8 mouse cellular contexts compared by ENCODE assay signal in genomic region chr17:56990966-56991365, GRCm38 (mm10). TPM values are rescaled to one million over a fixed set of nuclear protein-coding genes. Genes with fewer than 3 reads are reported as not detected.
DNase-seq lines count a peak whose midpoint lies in the region; ATAC-seq and TF ChIP-seq lines count a peak whose summit lies in the region.

No protein-coding gene starts in this region.

- no peak for TF ChIP-seq RAD21 in CH12.LX (IDR thresholded peaks at IDR 0.05; ENCODE audit: low read depth, low read length)

- H3K4me2 ChIP-seq in heart, embryonic 12.5 days, result peak overlapping the region; percentile 83
- H3K4me2 ChIP-seq in CH12.LX (ENCODE audit: insufficient read depth, low read depth, poor library complexity, severe bottlenecking), result peak overlapping the region; percentile 72
- peak overlapping the region; percentile 64 for H3K4me2 ChIP-seq in forebrain, embryonic 12.5 days
- peak overlapping the region; percentile 86 for H3K4me2 ChIP-seq in liver, embryonic 13.5 days

- no peak for ATAC-seq in heart, embryonic 12.5 days (ENCODE audit: insufficient number of reproducible peaks, low FRiP score)
- no peak for ATAC-seq in forebrain, embryonic 12.5 days (ENCODE audit: low FRiP score)
- ATAC-seq in liver, embryonic 13.5 days (ENCODE audit: low read depth), result no peak
- ATAC-seq in monocyte, adult 5-6 weeks (replicated peaks; ENCODE audit: insufficient number of reproducible peaks, low FRiP score, low TSS enrichment, poor library complexity, severe bottlenecking), result no peak
- ATAC-seq in activated CD4-positive, CD25-positive, alpha-beta regulatory T cell, adult 4 months, result no peak

- no peak for DNase-seq in heart, postnatal 14 days
- DNase-seq in CH12.LX (ENCODE audit: extremely low read depth), result no peak
- no peak for DNase-seq in liver, embryonic 13.5 days
- no peak for DNase-seq in right cerebral cortex, postnatal 36 days (ENCODE audit: low spot score in 2 of 2)

- H3K27ac ChIP-seq in heart, embryonic 12.5 days (ENCODE audit: poor library complexity, severe bottlenecking), result no peak overlapping the region
- H3K27ac ChIP-seq in CH12.LX (ENCODE audit: insufficient read depth, low read depth), result no peak overlapping the region
- H3K27ac ChIP-seq in forebrain, embryonic 12.5 days, result no peak overlapping the region
- H3K27ac ChIP-seq in liver, embryonic 13.5 days, result peak overlapping the region; percentile 71

- H3K36me3 ChIP-seq in heart, embryonic 12.5 days, result peaks cover 45% of the 10 kb centered on the region
- H3K36me3 ChIP-seq in CH12.LX (replicated peaks in 1 of 2; ENCODE audit: control insufficient read depth in 1 of 2, insufficient read depth in 1 of 2, low read length in 1 of 2), result peaks cover 31 to 44% of the 10 kb centered on the region in 2 experiments
- H3K36me3 ChIP-seq in forebrain, embryonic 12.5 days (replicated peaks), result peaks cover 39% of the 10 kb centered on the region
- peaks cover 50% of the 10 kb centered on the region for H3K36me3 ChIP-seq in liver, embryonic 13.5 days

- peak overlapping the region; percentile 89 for H3K4me3 ChIP-seq in heart, embryonic 12.5 days
- H3K4me3 ChIP-seq in CH12.LX (replicated peaks in 1 of 3; ENCODE audit: low read depth in 2 of 3, low read length in 2 of 3, poor library complexity in 1 of 3), result peak overlapping the region; percentile 89 to 92 (median 92)
- H3K4me3 ChIP-seq in forebrain, embryonic 12.5 days (replicated peaks), result peak overlapping the region; percentile 62
- H3K4me3 ChIP-seq in liver, embryonic 13.5 days (replicated peaks), result peak overlapping the region; percentile 74

- no peaks in the 10 kb centered on the region for H3K27me3 ChIP-seq in heart, embryonic 12.5 days (replicated peaks)
- no peaks in the 10 kb centered on the region for H3K27me3 ChIP-seq in CH12.LX (replicated peaks)
- H3K27me3 ChIP-seq in forebrain, embryonic 12.5 days, result no peaks in the 10 kb centered on the region
- H3K27me3 ChIP-seq in liver, embryonic 13.5 days, result no peaks in the 10 kb centered on the region

- TF ChIP-seq POLR2A in CH12.LX (IDR thresholded peaks at IDR 0.05; ENCODE audit: low read depth, low read length), result no peak

- H3K9me3 ChIP-seq in heart, embryonic 12.5 days (replicated peaks), result no peaks in the 10 kb centered on the region
- no peaks in the 10 kb centered on the region for H3K9me3 ChIP-seq in CH12.LX (replicated peaks; ENCODE audit: low read length)
- no peaks in the 10 kb centered on the region for H3K9me3 ChIP-seq in forebrain, embryonic 12.5 days
- no peaks in the 10 kb centered on the region for H3K9me3 ChIP-seq in liver, embryonic 13.5 days (replicated peaks)

- 61% methylated on average over 2 of the region's 2 CpGs for WGBS in heart, embryonic 12.5 days
- 72% methylated on average over 2 of the region's 2 CpGs for WGBS in forebrain, embryonic 12.5 days
- 54% methylated on average over 2 of the region's 2 CpGs for WGBS in liver, embryonic 13.5 days (ENCODE audit: insufficient replicate concordance)

- in situ Hi-C loops in CH12.LX (cut with MboI; ENCODE audit: low pct_ligation_motif_present, low pct_unique_long_range_greater_than_20kb, low sequenced_read_pairs), result loop anchor here (10.0 kb wide), 2 partner anchors 214 to 344 kb away; no protein-coding TSS in a partner anchor

- intact Hi-C loops in heart, postnatal 14 days (cut with DNase I), result loop anchor here (2.0 to 10.0 kb wide), 3 partner anchors 20 to 254 kb away; partner anchors contain the start of genes Gm17949, Gpr108, Gtf2f1 and Rfx2

- no peak for TF ChIP-seq EP300 in CH12.LX (IDR thresholded peaks at IDR 0.05; ENCODE audit: low read length)

- peak overlapping the region; percentile 88 for H3K9ac ChIP-seq in heart, embryonic 12.5 days
- peak overlapping the region; percentile 67 for H3K9ac ChIP-seq in CH12.LX (ENCODE audit: insufficient read depth, low read depth)
- H3K9ac ChIP-seq in forebrain, embryonic 12.5 days, result peak overlapping the region; percentile 69
- peak overlapping the region; percentile 82 for H3K9ac ChIP-seq in liver, embryonic 13.5 days

- peaks cover 7% of the 10 kb centered on the region for H3K4me1 ChIP-seq in heart, embryonic 12.5 days (replicated peaks)
- peaks cover 7 to 21% of the 10 kb centered on the region in 2 experiments; a peak in 3 of 4 replicates for H3K4me1 ChIP-seq in CH12.LX (ENCODE audit: control insufficient read depth in 1 of 2, insufficient read depth in 2 of 2)
- peaks cover 14% of the 10 kb centered on the region for H3K4me1 ChIP-seq in forebrain, embryonic 12.5 days
- peaks cover 23% of the 10 kb centered on the region for H3K4me1 ChIP-seq in liver, embryonic 13.5 days (replicated peaks)

- dilution Hi-C loops in CH12.LX (cut with MboI; ENCODE audit: extremely low pct_ligation_motif_present, extremely low pct_unique_long_range_greater_than_20kb, low sequenced_read_pairs), result no loop called here

- peaks cover 23% of the 10 kb centered on the region for H3K79me2 ChIP-seq in CH12.LX (replicated peaks; ENCODE audit: control insufficient read depth, extremely low read depth, insufficient read depth, poor library complexity, severe bottlenecking)

- TF ChIP-seq CTCF in CH12.LX (conservative IDR thresholded peaks at IDR 0.05 in 1 of 2, IDR thresholded peaks at IDR 0.05 in 1 of 2; ENCODE audit: low read depth in 2 of 2, low read length in 2 of 2), result no peak

TF ChIP-seq in CH12.LX, 34 proteins besides CTCF, POLR2A, EP300 and RAD21 (continues in another document):
- TF ChIP-seq TBP (conservative IDR thresholded peaks at IDR 0.05; ENCODE audit: low read depth, low read length) (no peak), POLR2AphosphoS2 (IDR thresholded peaks at IDR 0.05; ENCODE audit: low read depth, low read length) (no peak), MYC (IDR thresholded peaks at IDR 0.05; ENCODE audit: low read depth, low read length) (no peak), NELFE (IDR thresholded peaks at IDR 0.05; ENCODE audit: low read depth, low read length) (no peak), IRF4 (IDR thresholded peaks at IDR 0.05; ENCODE audit: low read depth, low read length) (no peak)

RNA-seq across cellular contexts. Expression of gene Clpp, which starts 0.9 kb away (rescaled TPM):
- polyA plus RNA-seq in heart, embryonic 12.5 days (2016; fragmentation: Nextera tagmentation; extraction: Ambion mirVana), result 98.1 and 102 TPM in 2 replicates
- 10 to 100 TPM; 57.3 to 64.0 TPM for total RNA-seq in heart, postnatal 14 days (2021)
- 166 and 169 TPM in 2 replicates for total RNA-seq in CH12.LX (2012; rRNA removed)
- total RNA-seq in CH12.LX (2014; rRNA removed), result 114 and 120 TPM in 2 replicates
- 115 and 117 TPM in 2 replicates for polyA plus RNA-seq in CH12.LX (2012; ENCODE audit: insufficient read length, low read depth)
- 129 and 141 TPM in 2 replicates for polyA plus RNA-seq in forebrain, embryonic 12.5 days (2016; fragmentation: Nextera tagmentation; extraction: Ambion mirVana)
- polyA plus RNA-seq in liver, embryonic 13.5 days (2015; fragmentation: Nextera tagmentation; extraction: Ambion mirVana), result 88.2 and 100.0 TPM in 2 replicates
- total RNA-seq in monocyte, adult 5-6 weeks (2017), result 12.3 to 27.6 TPM (median 13.8 TPM) in 3 replicates
- 10 to 100 TPM; 79.3 to 85.4 TPM for polyA plus RNA-seq in activated CD4-positive, CD25-positive, alpha-beta regulatory T cell, adult 4 months (2017; shearing (Covaris generic))

RNA-seq across cellular contexts. Expression of gene Alkbh7, which starts 6.2 kb away (rescaled TPM):
- polyA plus RNA-seq in heart, embryonic 12.5 days (2016; fragmentation: Nextera tagmentation; extraction: Ambion mirVana), result 48.5 and 52.8 TPM in 2 replicates
- 10 to 100 TPM; 49.6 to 52.8 TPM for total RNA-seq in heart, postnatal 14 days (2021)
- 40.0 and 51.8 TPM in 2 replicates for total RNA-seq in CH12.LX (2012; rRNA removed)
- total RNA-seq in CH12.LX (2014; rRNA removed), result 32.6 and 35.4 TPM in 2 replicates
- 21.2 and 21.8 TPM in 2 replicates for polyA plus RNA-seq in CH12.LX (2012; ENCODE audit: insufficient read length, low read depth)
- polyA plus RNA-seq in forebrain, embryonic 12.5 days (2016; fragmentation: Nextera tagmentation; extraction: Ambion mirVana), result 30.0 and 34.9 TPM in 2 replicates
- 19.7 and 20.9 TPM in 2 replicates for polyA plus RNA-seq in liver, embryonic 13.5 days (2015; fragmentation: Nextera tagmentation; extraction: Ambion mirVana)
- 8.0 to 11.9 TPM (median 9.8 TPM) in 3 replicates for total RNA-seq in monocyte, adult 5-6 weeks (2017)
- 10 to 100 TPM; 22.6 to 26.9 TPM for polyA plus RNA-seq in activated CD4-positive, CD25-positive, alpha-beta regulatory T cell, adult 4 months (2017; shearing (Covaris generic))

RNA-seq across cellular contexts. Expression of gene Pspn, which starts 8.9 kb away (rescaled TPM):
- polyA plus RNA-seq in heart, embryonic 12.5 days (2016; fragmentation: Nextera tagmentation; extraction: Ambion mirVana), result 0.55 TPM in 1 of 2 replicates, not detected in the other
- total RNA-seq in heart, postnatal 14 days (2021), result not detected
- total RNA-seq in CH12.LX (2012; rRNA removed) (0.34 TPM in 1 of 2 replicates, not detected in the other), CH12.LX (2014; rRNA removed) (not detected in 2 replicates)
- 0.69 TPM in 1 of 2 replicates, not detected in the other for polyA plus RNA-seq in CH12.LX (2012; ENCODE audit: insufficient read length, low read depth)
- polyA plus RNA-seq in forebrain, embryonic 12.5 days (2016; fragmentation: Nextera tagmentation; extraction: Ambion mirVana), result 0.61 TPM in 1 of 2 replicates, not detected in the other
- polyA plus RNA-seq in liver, embryonic 13.5 days (2015; fragmentation: Nextera tagmentation; extraction: Ambion mirVana), result 0.23 TPM in 1 of 2 replicates, not detected in the other
- not detected in 3 replicates for total RNA-seq in monocyte, adult 5-6 weeks (2017)
- polyA plus RNA-seq in activated CD4-positive, CD25-positive, alpha-beta regulatory T cell, adult 4 months (2017; shearing (Covaris generic)), result not detected

RNA-seq across cellular contexts. Expression of gene Acer1, which starts 9.0 kb away (rescaled TPM):
- not detected in 2 replicates for polyA plus RNA-seq in heart, embryonic 12.5 days (2016; fragmentation: Nextera tagmentation; extraction: Ambion mirVana)
- total RNA-seq in heart, postnatal 14 days (2021), result not detected
- total RNA-seq in CH12.LX (2012; rRNA removed), result not detected in 2 replicates
- not detected in 2 replicates for total RNA-seq in CH12.LX (2014; rRNA removed)
- polyA plus RNA-seq in CH12.LX (2012; ENCODE audit: insufficient read length, low read depth), result not detected in 2 replicates
- polyA plus RNA-seq in forebrain, embryonic 12.5 days (2016; fragmentation: Nextera tagmentation; extraction: Ambion mirVana), result not detected in 2 replicates
- not detected in 2 replicates for polyA plus RNA-seq in liver, embryonic 13.5 days (2015; fragmentation: Nextera tagmentation; extraction: Ambion mirVana)
- not detected in 3 replicates for total RNA-seq in monocyte, adult 5-6 weeks (2017)
- not detected for polyA plus RNA-seq in activated CD4-positive, CD25-positive, alpha-beta regulatory T cell, adult 4 months (2017; shearing (Covaris generic))

RNA-seq across cellular contexts. Expression of gene Gtf2f1, which starts 20.1 kb away (rescaled TPM):
- 34.3 and 36.4 TPM in 2 replicates for polyA plus RNA-seq in heart, embryonic 12.5 days (2016; fragmentation: Nextera tagmentation; extraction: Ambion mirVana)
- 10 to 100 TPM; 22.0 to 23.6 TPM for total RNA-seq in heart, postnatal 14 days (2021)
- total RNA-seq in CH12.LX (2012; rRNA removed) (80.4 and 97.6 TPM in 2 replicates), CH12.LX (2014; rRNA removed) (50.5 and 54.2 TPM in 2 replicates)
- 109 and 148 TPM in 2 replicates for polyA plus RNA-seq in CH12.LX (2012; ENCODE audit: insufficient read length, low read depth)
- polyA plus RNA-seq in forebrain, embryonic 12.5 days (2016; fragmentation: Nextera tagmentation; extraction: Ambion mirVana), result 80.9 and 81.8 TPM in 2 replicates
- polyA plus RNA-seq in liver, embryonic 13.5 days (2015; fragmentation: Nextera tagmentation; extraction: Ambion mirVana), result 64.4 and 73.9 TPM in 2 replicates
- 81.4 to 95.0 TPM (median 83.1 TPM) in 3 replicates for total RNA-seq in monocyte, adult 5-6 weeks (2017)
- 10 to 100 TPM; 63.3 to 89.3 TPM for polyA plus RNA-seq in activated CD4-positive, CD25-positive, alpha-beta regulatory T cell, adult 4 months (2017; shearing (Covaris generic))
